Mouse (Mus musculus) heart, postnatal 0 days (tissue): Measurements from ENCODE around the gene Crb3.

ENCODE experiments used
- CTCF ChIP-seq: IDR thresholded peaks from 2 replicates; pipeline ENCODE4 v1.5.1; 2016; ENCODE audit warnings: antibody characterized with exemption, control low read depth, low read depth
- EP300 ChIP-seq: IDR thresholded peaks from 2 replicates; pipeline ENCODE4 v1.6.1; 2016; ENCODE audit warnings: antibody characterized with exemption, low read depth

DNA sequence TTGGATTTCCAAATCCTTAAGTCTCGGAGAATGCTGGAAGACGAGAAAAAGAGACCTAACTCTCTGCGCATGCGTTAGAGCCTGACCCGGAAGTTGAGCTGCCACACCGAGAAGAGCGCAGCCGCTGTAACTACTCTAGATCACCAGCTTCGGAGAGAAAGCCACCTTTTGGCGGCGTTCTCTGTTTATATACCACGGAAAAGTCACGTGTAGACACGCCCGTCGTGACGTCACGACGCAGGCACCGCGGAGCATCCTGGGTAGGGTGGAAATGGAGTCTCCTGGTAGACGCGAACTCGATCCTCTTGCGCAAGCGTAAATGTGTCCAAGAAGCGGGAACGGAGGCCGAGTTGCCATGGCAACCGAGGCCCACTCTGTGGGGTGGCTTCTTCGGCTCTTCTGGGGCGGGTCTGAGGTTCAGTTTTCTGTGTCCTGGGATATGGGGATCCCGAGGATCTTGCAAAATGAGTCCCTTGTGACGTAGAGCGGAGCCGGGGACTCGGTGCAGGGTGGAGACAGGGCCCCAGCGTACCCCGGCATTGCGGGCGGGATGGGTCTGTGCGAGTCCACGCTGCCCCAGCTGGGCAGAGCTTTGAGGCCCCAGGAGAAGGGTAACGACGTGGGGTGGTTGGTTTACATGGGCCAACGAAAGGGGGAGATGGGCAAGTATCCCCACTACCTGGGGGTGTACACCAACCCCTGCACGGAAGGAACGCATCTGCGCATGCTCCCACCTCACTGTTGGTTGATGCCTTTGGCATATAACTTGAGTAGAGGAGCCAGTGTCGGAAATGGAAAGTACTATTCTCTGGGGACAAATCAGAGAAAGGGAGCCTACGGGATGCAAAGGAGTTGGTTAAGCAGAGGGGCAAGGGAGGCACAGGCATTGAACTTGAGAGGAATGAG lies 47.4 kb upstream of the Crb3 start, which contains the start of the genes Gtf2f1 and Gm17949:
- peak; percentile 7; the same call in 1 of the 2 replicates for TF ChIP-seq CTCF
- TF ChIP-seq EP300 = no peak
